Mouse (Mus musculus) embryonic fibroblast, embryonic 13.5 days (primary cell): ENCODE measurements around the gene Ckap4.

ENCODE experiments used
- CTCF ChIP-seq: IDR thresholded peaks from 2 replicates; pipeline ENCODE4 v1.5.1; 2011; ENCODE audit warnings: mild to moderate bottlenecking, control low read depth, low read length, moderate library complexity, borderline replicate concordance; ENCODE audit not compliant: insufficient read depth
- POLR2A ChIP-seq: IDR thresholded peaks from 2 replicates; pipeline ENCODE4 v1.6.1; 2011; ENCODE audit warnings: low read depth, mild to moderate bottlenecking, control low read depth, low read length, moderate library complexity

GRCm38 (mm10) chr10:84516414-84516927 lies 17.4 kb downstream of the Ckap4 start:
- TF ChIP-seq POLR2A (no peak), CTCF (no peak)
